Mouse (Mus musculus) monocyte, adult 5-6 weeks (primary cell): ENCODE data around the gene Ggt6. TPM values are rescaled to one million over a fixed set of nuclear protein-coding genes. Genes with fewer than 3 reads are reported as not detected.
"Not testable (repeated sequence)": the region's sequence is repeated elsewhere in the genome, so short reads cannot be mapped to it uniquely, and the experiment has no call there.

Experiments
- ATAC-seq: fragments of 153-309, 156-312 bp; replicated peaks from 2 replicates; pipeline ENCODE4 v1.8.0; 2017; ENCODE audit warnings: mild to moderate bottlenecking; ENCODE audit not compliant: low TSS enrichment, insufficient number of reproducible peaks, severe bottlenecking, poor library complexity, low FRiP score
- total RNA-seq: library from RNA; stranded (forward); fragments of 200-1000, 200-491, 200-594 nt; gene quantifications from 3 replicates; pipeline ENCODE4 v1.2.3, GENCODE M21; 2017

Gene Ggt6
- total RNA-seq, 1 experiment from 2014 or later: not detected

- not testable (repeated sequence) for ATAC-seq
These were observed 4.8 kb upstream of the Ggt6 start for GRCm38 (mm10) chr11:72430311-72431068.

DNA sequence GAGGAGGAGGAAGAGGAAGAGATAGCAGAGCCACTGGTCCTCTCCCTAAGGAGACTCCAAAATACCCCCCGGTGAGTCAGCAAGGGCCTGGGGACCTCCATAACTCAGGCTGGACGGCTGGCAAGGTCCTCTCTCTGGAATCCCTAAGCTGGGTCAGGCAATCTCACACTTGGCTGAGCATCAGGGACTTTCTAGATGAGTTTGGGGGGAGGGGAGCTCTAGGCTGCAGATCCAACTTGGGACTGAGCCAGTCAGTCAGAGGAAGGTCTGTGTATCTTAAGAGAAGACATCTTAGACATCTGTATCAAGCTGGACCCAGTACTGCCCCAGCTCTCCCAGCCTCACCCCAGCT lies 344 bp downstream of the Ggt6 start:
- ATAC-seq: no peak

DNA sequence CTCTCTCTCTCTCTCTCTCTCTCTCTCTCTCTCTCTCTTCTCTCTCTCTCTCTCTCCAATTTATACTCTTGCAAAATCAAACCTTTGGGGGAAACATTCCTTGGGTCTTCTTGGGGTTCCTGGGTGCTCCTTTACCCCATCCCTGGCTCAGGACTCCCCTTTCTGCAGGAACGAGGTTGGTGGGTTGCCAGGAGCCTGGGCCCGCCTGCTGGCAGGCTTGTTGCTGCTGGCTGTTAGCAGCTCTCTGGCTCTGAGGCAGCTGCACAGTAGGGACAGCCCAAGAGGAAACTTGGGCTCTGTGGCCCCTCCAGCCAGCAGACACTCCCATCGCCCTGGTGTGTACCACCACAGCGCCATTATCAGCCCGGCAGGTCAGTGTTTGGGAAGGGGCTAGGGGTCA lies 945 bp downstream of the Ggt6 start:
- ATAC-seq: no peak

GRCm38 (mm10) chr11:72436756-72437650 lies 1.7 kb downstream of the Ggt6 start:
- no peak for ATAC-seq

DNA sequence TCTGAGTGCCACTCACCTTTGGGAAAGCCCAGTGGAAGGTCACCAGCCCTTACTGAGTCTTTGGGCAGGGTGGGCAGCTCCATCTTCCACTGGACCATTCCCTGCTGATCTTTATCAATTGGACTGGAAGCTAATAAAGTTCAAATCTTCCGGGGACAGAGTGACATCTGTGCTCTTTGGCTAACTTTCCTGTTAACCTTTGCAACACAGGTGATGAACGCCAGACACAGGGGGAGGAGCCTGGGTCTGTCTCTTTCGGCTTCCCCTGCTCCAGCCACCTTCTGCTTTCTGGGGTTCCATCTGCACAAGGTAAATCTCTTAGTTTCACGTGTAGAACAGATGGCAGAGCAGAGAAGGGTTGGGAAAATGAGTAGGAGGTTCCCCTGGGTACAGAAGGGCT lies 3.1 kb downstream of the Ggt6 start:
- no peak for ATAC-seq

DNA sequence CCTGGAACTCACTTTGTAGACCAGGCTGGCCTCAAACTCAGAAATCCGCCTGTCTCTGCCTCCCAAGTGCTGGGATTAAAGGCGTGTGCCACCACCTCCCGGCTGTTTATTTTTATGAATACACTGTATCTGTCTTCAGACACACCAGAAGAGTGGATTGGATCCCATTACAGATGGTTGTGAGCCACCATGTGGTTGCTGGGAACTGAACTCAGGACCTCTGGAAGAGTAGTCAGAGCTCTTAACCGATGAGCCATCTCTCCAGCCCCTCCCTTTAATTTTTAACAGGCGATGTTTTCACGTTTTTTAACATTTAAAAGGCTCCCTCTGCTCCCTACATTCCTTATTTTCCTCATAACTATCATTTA lies 5.3 kb downstream of the Ggt6 start:
- not testable (repeated sequence) for ATAC-seq

DNA sequence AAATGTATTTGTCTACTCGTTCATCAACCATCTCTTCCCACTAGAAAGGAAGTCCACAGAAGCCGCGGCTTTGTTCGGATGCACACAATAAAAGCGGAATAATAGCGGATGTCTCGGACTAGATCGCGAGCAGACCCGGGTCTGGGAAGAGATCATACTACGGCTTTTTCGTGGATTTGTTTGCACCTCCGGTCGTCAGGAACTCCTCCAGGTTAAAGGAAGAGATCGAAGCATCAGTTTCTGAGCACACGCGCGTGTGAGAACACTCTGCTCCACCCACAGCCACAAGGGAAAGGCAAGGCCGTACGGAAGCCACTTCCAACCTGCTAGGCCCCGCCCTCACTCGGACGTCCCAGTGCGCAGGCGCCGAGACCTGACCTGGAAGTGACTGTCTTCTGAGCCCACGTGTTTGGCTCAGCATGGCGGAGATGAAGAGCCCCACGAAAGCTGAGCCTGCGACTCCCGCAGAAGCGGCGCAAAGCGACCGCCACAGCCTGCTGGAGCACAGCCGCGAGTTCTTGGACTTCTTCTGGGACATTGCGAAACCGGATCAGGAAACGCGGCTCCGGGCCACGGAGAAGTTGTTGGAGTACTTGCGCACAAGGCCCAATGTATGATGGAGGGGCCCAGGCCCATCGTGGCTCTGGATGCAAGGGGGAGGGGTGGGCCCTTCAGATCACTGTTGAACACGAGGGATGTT lies 5.8 kb downstream of the Ggt6 start, which contains the start of gene Mybbp1a:
TSS of gene Mybbp1a (plus strand) at position 391 of the 700 bp plus-strand sequence.
- peak; percentile 97 for ATAC-seq

GRCm38 (mm10) chr11:72446311-72447105 lies 11.2 kb downstream of the Ggt6 start:
- ATAC-seq: peak; percentile 36; the same call in 1 of the 2 replicates

GRCm38 (mm10) chr11:72447475-72447874 lies 12.1 kb downstream of the Ggt6 start:
- ATAC-seq: no peak

DNA sequence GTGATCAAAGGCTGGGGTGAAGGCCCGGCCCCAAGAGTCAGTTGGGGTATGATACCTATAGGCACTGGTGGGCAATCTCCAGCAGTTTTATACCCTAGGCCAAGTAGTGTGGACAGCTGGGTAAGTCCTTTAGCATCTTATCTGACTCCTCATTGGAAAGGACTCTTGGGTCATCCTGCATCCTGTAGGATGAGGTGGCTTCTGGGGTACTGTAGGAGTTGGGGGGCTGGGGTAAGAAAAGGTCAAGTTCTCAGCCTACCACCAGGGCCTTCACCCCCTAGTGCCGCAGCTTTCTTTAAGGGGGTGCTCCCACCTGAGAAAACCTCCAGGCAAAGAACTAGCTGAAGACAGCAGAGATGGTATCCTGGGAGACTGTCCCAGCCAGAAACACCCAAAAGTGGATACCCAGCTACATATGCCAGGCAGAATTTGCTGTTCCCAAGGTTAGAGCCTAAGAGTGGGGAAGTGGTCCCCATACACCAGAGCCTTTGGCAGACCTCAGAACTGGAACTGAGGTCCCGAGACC lies 16.9 kb downstream of the Ggt6 start:
- ATAC-seq: no peak

DNA sequence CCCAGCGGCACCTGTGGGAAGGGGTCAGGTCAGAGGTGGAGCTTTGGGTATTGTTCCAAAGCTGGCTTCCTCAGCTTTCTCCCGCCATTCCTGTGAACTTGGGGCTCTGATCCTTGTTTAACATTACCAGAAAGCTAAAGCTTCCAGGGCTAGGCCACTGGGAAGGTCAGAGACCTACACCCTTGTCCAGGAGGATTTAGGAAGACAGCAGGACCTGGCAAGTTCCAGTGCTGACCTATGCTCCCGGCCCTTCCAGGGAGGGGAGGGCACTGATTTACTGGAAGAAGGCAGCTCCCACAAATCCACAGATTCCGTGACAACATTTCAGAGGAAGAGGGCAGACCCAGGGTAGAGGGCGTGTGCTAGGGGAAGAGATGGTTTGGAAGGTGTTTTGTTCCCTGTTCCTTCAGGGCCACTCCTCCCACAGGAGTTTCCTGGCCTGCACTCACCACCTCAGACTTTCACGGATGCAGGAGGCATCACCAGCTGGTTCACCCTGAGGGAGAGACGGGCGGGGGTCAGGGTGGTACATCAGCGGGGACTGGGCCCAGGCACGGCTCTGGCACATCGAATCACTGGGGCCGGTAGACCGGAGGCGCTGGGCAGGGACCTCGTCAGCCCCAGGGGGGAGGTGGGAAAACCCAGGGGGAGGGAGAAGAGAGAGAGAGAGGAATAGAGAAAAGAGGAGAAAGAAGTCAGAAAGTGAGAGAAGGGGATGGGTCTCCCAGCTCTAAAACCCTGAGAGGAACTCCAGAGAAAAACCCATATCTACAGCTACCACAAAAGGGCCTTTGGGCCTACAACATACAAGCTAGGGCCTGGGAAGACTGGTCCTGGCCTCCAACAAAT lies 18.0 kb downstream of the Ggt6 start:
- ATAC-seq: no peak

DNA sequence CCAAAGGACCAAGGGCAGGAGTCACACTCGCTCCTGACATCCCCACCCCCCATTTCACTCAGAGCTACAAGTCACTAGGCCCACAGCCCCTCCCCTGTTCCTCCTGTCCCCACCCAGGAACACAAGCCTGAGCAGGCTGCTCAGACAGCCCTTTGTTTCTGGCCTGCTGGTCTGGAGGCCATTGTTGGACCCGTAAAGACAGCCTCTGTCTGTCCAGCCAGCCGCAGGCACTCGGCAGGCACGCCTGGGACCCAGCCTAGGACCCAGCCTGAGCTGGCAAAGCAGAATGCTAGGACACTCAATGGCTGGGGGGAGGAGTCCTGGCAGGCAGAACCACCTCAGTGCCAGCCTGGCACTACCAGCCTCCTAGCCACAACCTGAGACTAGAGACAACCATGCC lies 20.4 kb downstream of the Ggt6 start:
- ATAC-seq: no peak

DNA sequence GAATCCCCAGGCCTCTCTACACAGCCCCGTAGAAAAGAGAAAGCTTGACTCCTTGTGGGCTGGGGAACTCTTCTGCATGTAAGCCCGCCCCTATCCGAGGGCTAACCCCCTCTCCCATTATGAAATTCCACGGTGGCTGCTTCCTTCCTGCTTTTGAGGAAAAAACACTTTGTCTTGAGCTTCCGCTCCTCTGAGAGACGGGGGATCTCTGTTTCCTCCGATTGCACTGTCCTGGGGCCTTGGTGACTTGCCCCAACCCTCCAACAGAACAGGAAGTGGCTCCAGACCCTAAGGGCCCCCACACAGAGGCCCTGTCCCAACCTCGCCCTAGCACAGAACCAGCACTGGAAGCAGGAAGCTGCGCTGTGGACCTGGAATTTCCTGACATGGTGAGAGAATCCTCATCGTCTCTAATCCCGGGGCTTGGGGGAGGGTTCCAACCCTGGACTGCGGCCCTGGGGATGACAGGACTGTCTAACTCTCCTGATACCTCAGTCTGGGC lies 22.7 kb downstream of the Ggt6 start:
- 0 out of 2 replicates have a peak, but pooled peaks have one; percentile 11 for ATAC-seq

GRCm38 (mm10) chr11:72458502-72458901 lies 23.2 kb downstream of the Ggt6 start:
- no peak for ATAC-seq

- no peak; the same call in 1 of the 2 replicates for ATAC-seq
These were observed 26.2 kb downstream of the Ggt6 start for GRCm38 (mm10) chr11:72461500-72461981.

DNA sequence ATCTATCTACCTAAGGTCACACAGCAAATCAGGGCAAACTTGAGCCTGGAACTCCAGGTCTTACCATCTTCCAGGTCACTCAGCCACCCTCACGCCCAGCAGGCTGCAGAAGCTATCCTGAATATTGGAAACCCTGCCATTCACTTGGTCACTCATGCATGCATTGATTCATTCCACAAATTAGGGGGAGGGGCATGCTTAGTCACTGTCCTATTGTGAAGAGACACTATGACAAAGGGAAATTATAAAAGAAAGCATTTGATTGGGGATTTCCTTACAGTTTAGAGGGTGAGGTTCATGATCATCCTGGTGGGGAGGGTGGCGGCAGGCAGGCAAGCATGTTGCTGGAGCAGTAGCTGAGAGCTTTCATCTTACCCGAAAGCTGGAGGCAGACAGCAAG lies 29.5 kb downstream of the Ggt6 start:
- no peak for ATAC-seq
